Mouse (Mus musculus) stomach, postnatal 0 days (tissue): ENCODE results near the gene Baz1b.

Experiments used
- CTCF ChIP-seq: IDR thresholded peaks from 2 replicates; pipeline ENCODE4 v1.5.1; 2016; ENCODE audit warnings: antibody characterized with exemption, low read depth, mild to moderate bottlenecking, moderate library complexity
- EP300 ChIP-seq: optimal IDR thresholded peaks from 2 replicates; pipeline ENCODE3; 2016; ENCODE audit warnings: antibody characterized with exemption

DNA sequence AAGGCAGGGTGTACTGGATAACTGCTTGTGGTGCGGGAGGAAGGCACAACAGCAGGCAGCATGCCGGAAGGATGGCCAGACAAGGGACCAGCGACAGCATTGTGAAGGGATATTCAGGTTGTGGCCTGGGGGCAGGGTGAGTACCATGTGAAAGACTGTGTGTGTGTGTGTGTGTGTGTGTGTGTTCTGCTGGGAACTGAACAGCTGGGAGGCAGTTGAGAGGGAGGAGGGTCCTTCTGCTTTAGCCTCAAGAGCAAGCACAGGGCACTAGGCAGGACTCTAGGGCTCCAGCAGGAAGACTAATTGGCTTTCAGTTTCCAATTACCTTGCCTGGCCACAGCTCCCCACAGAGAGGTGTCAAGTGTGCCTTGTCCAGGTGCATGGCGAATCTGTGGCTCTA, 104.1 kb downstream of the Baz1b start:
- TF ChIP-seq EP300 (no peak), CTCF (no peak)
